Mouse (Mus musculus): ENCODE results near the gene Cers5.

GRCm38 (mm10) chr15:99703676-99704040 is 69.0 kb downstream of the Cers5 start:
- no peak for TF ChIP-seq CTCF (IDR thresholded peaks at IDR 0.05)
- no peak for TF ChIP-seq POLR2A (IDR thresholded peaks at IDR 0.05; ENCODE audit: insufficient read depth, low read depth, low read length)

Data from heart, adult 2 months (tissue).